Comparison of ENCODE assay signal across 12 mouse cellular contexts in the genomic region with DNA sequence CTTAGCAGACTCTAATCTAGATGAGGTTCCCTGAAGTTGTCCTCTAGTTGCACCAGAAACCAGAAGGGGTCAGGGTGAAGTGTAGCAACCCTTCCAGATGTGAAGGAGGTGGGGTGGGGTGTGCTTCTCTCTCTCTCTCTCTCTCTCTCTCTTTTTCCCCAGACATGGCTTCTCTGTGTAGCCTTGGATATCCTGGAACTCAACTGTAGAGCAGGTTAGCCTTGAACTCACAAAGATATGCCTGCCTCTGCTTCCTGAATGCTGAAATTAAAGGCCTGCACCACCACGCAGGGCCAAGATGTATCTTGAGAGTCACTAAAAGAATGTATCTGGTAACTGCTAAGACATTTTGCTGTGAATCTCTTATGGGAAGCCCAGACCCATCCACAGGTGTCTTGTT. TPM values are rescaled to one million over a fixed set of nuclear protein-coding genes. Genes with fewer than 3 reads are reported as not detected.
DNase-seq lines count a peak whose midpoint lies in the region; ATAC-seq and TF ChIP-seq lines count a peak whose summit lies in the region.
"Had no signal": no experiment of that assay in that cellular context is flagged by ENCODE, and none has a peak within 500 bp of the region (broad histone marks: within the 10 kb centered on the region; RNA-seq: fewer than 3 reads in every experiment).

No protein-coding gene starts in this region.

- no peak overlapping the region for H3K4me3 ChIP-seq in heart, embryonic 12.5 days
- H3K4me3 ChIP-seq in thymus, adult 2 months (ENCODE audit: control insufficient read depth, insufficient read depth, low read length): no peak overlapping the region

- no peaks in the 10 kb centered on the region for H3K27me3 ChIP-seq in heart, embryonic 12.5 days (replicated peaks)
- H3K27me3 ChIP-seq in thymus, adult 2 months (ENCODE audit: control insufficient read depth, insufficient read depth, low read length): no peaks in the 10 kb centered on the region
- H3K27me3 ChIP-seq: embryonic facial prominence, embryonic 13.5 days; hindbrain, embryonic 15.5 days; limb, embryonic 15.5 days had no signal

- H3K9ac ChIP-seq in heart, embryonic 12.5 days: no peak overlapping the region
- H3K9ac ChIP-seq: limb, embryonic 15.5 days had no signal

- TF ChIP-seq CTCF in thymus, adult 2 months (IDR thresholded peaks at IDR 0.05; ENCODE audit: borderline replicate concordance, control insufficient read depth, extremely low read depth, insufficient read depth, low read length, poor library complexity): no peak

- H3K27ac ChIP-seq in heart, embryonic 12.5 days (ENCODE audit: poor library complexity, severe bottlenecking): no peak overlapping the region
- H3K27ac ChIP-seq in thymus, adult 2 months (ENCODE audit: control insufficient read depth, insufficient read depth, low read length): no peak overlapping the region
- H3K27ac ChIP-seq: limb, embryonic 15.5 days had no signal

- no peak for ATAC-seq in cerebellum, adult (ENCODE audit: insufficient number of reproducible peaks, low FRiP score, low TSS enrichment)
- no peak for ATAC-seq in heart, embryonic 12.5 days (ENCODE audit: insufficient number of reproducible peaks, low FRiP score)

- H3K36me3 ChIP-seq in heart, embryonic 12.5 days: no peaks in the 10 kb centered on the region
- H3K36me3 ChIP-seq in thymus, adult 2 months (ENCODE audit: control insufficient read depth, insufficient read depth, low read length): no peaks in the 10 kb centered on the region
- H3K36me3 ChIP-seq: embryonic facial prominence, embryonic 13.5 days; hindbrain, embryonic 15.5 days; limb, embryonic 15.5 days had no signal

- TF ChIP-seq POLR2A in thymus, adult 2 months (IDR thresholded peaks at IDR 0.05; ENCODE audit: control insufficient read depth, extremely low read depth, insufficient read depth, low read length, poor library complexity): no peak

- peak; percentile 21 for DNase-seq in cerebellum, adult 11-12 months
- peak; percentile 3 for DNase-seq in heart, postnatal 4 days
- peak; percentile 10 for DNase-seq in retina, postnatal 1 day
- no peak for DNase-seq in retina, embryonic 14.5 days (ENCODE audit: low spot score)
- DNase-seq in yolk sac, embryonic 10.5 days (ENCODE audit: low spot score): peak; percentile 7
- DNase-seq in thymus, adult 2 months: no peak

- peaks cover 20% of the 10 kb centered on the region; the same call in 1 of the 2 replicates for H3K4me1 ChIP-seq in heart, embryonic 12.5 days (replicated peaks)
- H3K4me1 ChIP-seq in thymus, adult 2 months (replicated peaks; ENCODE audit: control insufficient read depth, insufficient read depth, low read length): peaks cover 4% of the 10 kb centered on the region

- no peak overlapping the region for H3K4me2 ChIP-seq in heart, embryonic 12.5 days

- no peaks in the 10 kb centered on the region for H3K9me3 ChIP-seq in heart, embryonic 12.5 days (replicated peaks)
- H3K9me3 ChIP-seq: embryonic facial prominence, embryonic 13.5 days; G1E; hindbrain, embryonic 15.5 days; limb, embryonic 15.5 days had no signal

- 77% methylated on average over 1 of the region's 1 CpGs for WGBS in heart, embryonic 12.5 days
- WGBS in thymus, adult 2 months: 97% methylated on average over 1 of the region's 1 CpGs

RNA-seq across cellular contexts. Expression of gene Acp6, which starts 1.3 kb away (rescaled TPM):
- 10 to 100 TPM; 32.5 to 33.8 TPM for total RNA-seq in heart, postnatal 4 days (2021)
- polyA plus RNA-seq in heart, embryonic 12.5 days (2016; fragmentation: Nextera tagmentation; extraction: Ambion mirVana): 60.5 and 61.7 TPM in 2 replicates
- 45.1 and 49.3 TPM in 2 replicates for polyA plus RNA-seq in thymus, adult 2 months (2012; rRNA removed)

Comparison
In these comparisons a context has a peak if more than half of its experiments do, and no peak if none do; other contexts are left out.
1. DNase-seq: peak in cerebellum, adult 11-12 months (single experiment), heart, postnatal 4 days (single experiment), retina, postnatal 1 day (single experiment) and yolk sac, embryonic 10.5 days (single experiment); none in retina, embryonic 14.5 days (single experiment) and thymus, adult 2 months (single experiment).